Mouse (Mus musculus) myocyte (in vitro differentiated cells): Measurements from ENCODE around the gene Gm20388.

ENCODE experiments used
- MYOG ChIP-seq, 3 experiments: IDR thresholded peaks; one replicate each; pipeline ENCODE4 v1.6.1; 2011; ENCODE audit warnings: control low read depth in 2 of 3, low read depth in 2 of 3, mild to moderate bottlenecking in 2 of 3; ENCODE audit not compliant: insufficient read length in 2 of 3, control insufficient read depth in 1 of 3, insufficient read depth in 1 of 3
- POLR2A ChIP-seq: IDR thresholded peaks from one replicate; pipeline ENCODE4 v1.6.1; 2011; ENCODE audit warnings: low read depth, mild to moderate bottlenecking, control low read depth, moderate library complexity; ENCODE audit not compliant: insufficient read length
- POLR2AphosphoS2 ChIP-seq: IDR thresholded peaks from one replicate; pipeline ENCODE4 v1.6.1; 2011; ENCODE audit warnings: low read depth, control low read depth; ENCODE audit not compliant: insufficient read length
- SRF ChIP-seq: IDR thresholded peaks from one replicate; pipeline ENCODE4 v1.6.1; 2011; ENCODE audit warnings: low read depth; ENCODE audit not compliant: control insufficient read depth, insufficient read length

GRCm38 (mm10) chr8:122484831-122485230, 2574.2 kb downstream of the Gm20388 start:
- peak; percentile 23 for TF ChIP-seq POLR2AphosphoS2
- peak; percentile 13 for TF ChIP-seq POLR2A
- TF ChIP-seq MYOG (IDR thresholded peaks at IDR 0.05; ENCODE audit: control insufficient read depth in 1 of 3, insufficient read depth in 1 of 3, insufficient read length in 2 of 3, low read depth in 2 of 3) = no peak
- no peak for TF ChIP-seq SRF
